Mouse (Mus musculus) stomach, embryonic 14.5 days (tissue): ENCODE measurements around the gene Khdrbs1. TPM values are rescaled to one million over a fixed set of nuclear protein-coding genes. Genes with fewer than 3 reads are reported as not detected.

ENCODE experiments used
- ATAC-seq: fragments of 200-750 bp; cut with Nextera tagmentation; 2 replicates; pipeline ENCODE4 v1.8.0; 2017; ENCODE audit warnings: low read depth, moderate TSS enrichment; ENCODE audit not compliant: insufficient number of reproducible peaks, insufficient read depth, low FRiP score
- H3K27ac ChIP-seq: fragments of 300-500 bp; sonication (generic); 2 replicates; pipeline ENCODE4 v1.5.1; 2014; ENCODE audit warnings: mild to moderate bottlenecking, low read length, moderate library complexity, mixed read lengths
- H3K27me3 ChIP-seq: fragments of 300-500 bp; sonication (generic); 2 replicates; pipeline ENCODE4 v1.6.1; 2014; ENCODE audit warnings: low read length, control low read depth, mixed read lengths; ENCODE audit not compliant: control insufficient read depth, insufficient read depth
- H3K36me3 ChIP-seq: fragments of 300-500 bp; sonication (generic); 2 replicates; pipeline ENCODE4 v1.6.1; 2014; ENCODE audit warnings: mild to moderate bottlenecking, control low read depth, low read length, moderate library complexity, mixed read lengths; ENCODE audit not compliant: control insufficient read depth, insufficient read depth
- H3K4me1 ChIP-seq: fragments of 300-500 bp; sonication (generic); 2 replicates; pipeline ENCODE4 v1.6.1; 2014; ENCODE audit warnings: low read length, control low read depth, mixed read lengths; ENCODE audit not compliant: control insufficient read depth, insufficient read depth
- H3K4me2 ChIP-seq: fragments of 300-500 bp; sonication (generic); replicated peaks from 2 replicates; pipeline ENCODE4 v1.6.1; 2014; ENCODE audit warnings: low read depth, low read length, control low read depth
- H3K4me3 ChIP-seq: fragments of 300-500 bp; sonication (generic); 2 replicates; pipeline ENCODE4 v1.5.1; 2014; ENCODE audit warnings: low read depth, low read length, control low read depth
- H3K9ac ChIP-seq: fragments of 300-500 bp; sonication (generic); replicated peaks from 2 replicates; pipeline ENCODE4 v1.6.1; 2014; ENCODE audit warnings: low read depth, mild to moderate bottlenecking, control low read depth, low read length, moderate library complexity, mixed read lengths
- H3K9me3 ChIP-seq: fragments of 300-500 bp; sonication (generic); 2 replicates; pipeline ENCODE4 v1.6.1; 2016; ENCODE audit warnings: low read depth, low read length, control low read depth; ENCODE audit not compliant: control insufficient read depth
- WGBS: fragments of 180-500 bp; shearing (Covaris S2); extraction: QIAGEN DNeasy Blood & Tissue Kit; methylation state at CpG from one replicate; pipeline ENCODE4 v1.1.7; 2014; 5-methylcytosine and 5-hydroxymethylcytosine counted together
- polyA plus RNA-seq: library from polyadenylated mRNA; unstranded; fragments of >200 nt; fragmentation: Nextera tagmentation; extraction: Ambion mirVana; gene quantifications from 2 replicates; pipeline ENCODE4 v1.2.1, GENCODE M21; 2014

Gene Khdrbs1
- polyA plus RNA-seq, 1 experiment from 2014 or later = 95.5 TPM

- ATAC-seq = no peak
- Histone ChIP-seq H3K4me3 (no peak overlapping the region), H3K4me1 (no peaks in the 10 kb centered on the region), H3K9ac (no peak overlapping the region), H3K27me3 (no peaks in the 10 kb centered on the region), H3K9me3 (no peaks in the 10 kb centered on the region), H3K4me2 (no peak overlapping the region), H3K27ac (no peak overlapping the region), H3K36me3 (no peaks in the 10 kb centered on the region)
- WGBS = 91% methylated on average over 12 of the region's 12 CpGs
Observed at GRCm38 (mm10) chr4:129761606-129762005, 19.5 kb upstream of the Khdrbs1 start.

- 70% methylated on average over 1 of the region's 1 CpGs for WGBS
Observed at GRCm38 (mm10) chr4:129755455-129755854, 13.4 kb upstream of the Khdrbs1 start.

GRCm38 (mm10) chr4:129754742-129755141 lies 12.6 kb upstream of the Khdrbs1 start:
- H3K27ac ChIP-seq = no peak overlapping the region
- H3K36me3 ChIP-seq = no peaks in the 10 kb centered on the region
- no peak overlapping the region for H3K4me3 ChIP-seq
- WGBS = 54% methylated on average over 3 of the region's 3 CpGs
- no peak overlapping the region for H3K9ac ChIP-seq
- no peaks in the 10 kb centered on the region for H3K9me3 ChIP-seq
- no peak for ATAC-seq
- H3K27me3 ChIP-seq = no peaks in the 10 kb centered on the region
- H3K4me2 ChIP-seq = no peak overlapping the region
- H3K4me1 ChIP-seq = no peaks in the 10 kb centered on the region

More at GRCm38 (mm10) chr4:129755455-129755854, 13.4 kb upstream of the Khdrbs1 start:
- Histone ChIP-seq H3K9me3 (no peaks in the 10 kb centered on the region), H3K27ac (no peak overlapping the region), H3K9ac (no peak overlapping the region), H3K27me3 (no peaks in the 10 kb centered on the region), H3K36me3 (no peaks in the 10 kb centered on the region), H3K4me2 (no peak overlapping the region), H3K4me1 (no peaks in the 10 kb centered on the region), H3K4me3 (no peak overlapping the region)
- no peak for ATAC-seq

GRCm38 (mm10) chr4:129750430-129750829 lies 8.3 kb upstream of the Khdrbs1 start:
- no peak for ATAC-seq
- Histone ChIP-seq H3K27ac (no peak overlapping the region), H3K9ac (no peak overlapping the region), H3K27me3 (no peaks in the 10 kb centered on the region), H3K9me3 (no peaks in the 10 kb centered on the region), H3K36me3 (no peaks in the 10 kb centered on the region), H3K4me2 (no peak overlapping the region), H3K4me3 (no peak overlapping the region), H3K4me1 (no peaks in the 10 kb centered on the region)
- 18% methylated on average over 5 of the region's 5 CpGs for WGBS

- WGBS = 82% methylated on average over 3 of the region's 3 CpGs
- H3K4me3 ChIP-seq = no peak overlapping the region
- no peak overlapping the region for H3K27ac ChIP-seq
- H3K9ac ChIP-seq = no peak overlapping the region
- no peaks in the 10 kb centered on the region for H3K9me3 ChIP-seq
- H3K27me3 ChIP-seq = no peaks in the 10 kb centered on the region
- H3K4me1 ChIP-seq = 0 out of 2 replicates have a peak, but pooled peaks cover 5% of the 10 kb centered on the region
- ATAC-seq = no peak
- H3K36me3 ChIP-seq = no peaks in the 10 kb centered on the region
- H3K4me2 ChIP-seq = no peak overlapping the region
Observed at GRCm38 (mm10) chr4:129746591-129746990, 4.5 kb upstream of the Khdrbs1 start.

- Histone ChIP-seq H3K27ac (no peak overlapping the region), H3K4me2 (no peak overlapping the region), H3K4me1 (0 out of 2 replicates have a peak, but pooled peaks cover 5% of the 10 kb centered on the region), H3K27me3 (no peaks in the 10 kb centered on the region), H3K9ac (no peak overlapping the region), H3K9me3 (no peaks in the 10 kb centered on the region), H3K4me3 (no peak overlapping the region), H3K36me3 (no peaks in the 10 kb centered on the region)
- WGBS = 85% methylated on average over 1 of the region's 1 CpGs
- ATAC-seq = no peak
Observed at GRCm38 (mm10) chr4:129746106-129746505, 4.0 kb upstream of the Khdrbs1 start.

GRCm38 (mm10) chr4:129743494-129743893 lies 1.4 kb upstream of the Khdrbs1 start:
- WGBS = 40% methylated on average over 2 of the region's 2 CpGs
- H3K9me3 ChIP-seq = no peaks in the 10 kb centered on the region
- peak overlapping the region; percentile 48 for H3K4me2 ChIP-seq
- peak overlapping the region; percentile 65; the same call in 1 of the 2 replicates for H3K9ac ChIP-seq
- H3K27me3 ChIP-seq = no peaks in the 10 kb centered on the region
- peak overlapping the region; percentile 100 for H3K4me3 ChIP-seq
- H3K27ac ChIP-seq = peak overlapping the region; percentile 99
- H3K4me1 ChIP-seq = peaks cover 12% of the 10 kb centered on the region; the same call in 1 of the 2 replicates
- H3K36me3 ChIP-seq = no peaks in the 10 kb centered on the region
- ATAC-seq = no peak

GRCm38 (mm10) chr4:129743010-129743390 lies 897 bp upstream of the Khdrbs1 start:
- 6% methylated on average over 7 of the region's 7 CpGs for WGBS
- peak overlapping the region; percentile 100 for H3K4me3 ChIP-seq
- no peaks in the 10 kb centered on the region for H3K27me3 ChIP-seq
- no peaks in the 10 kb centered on the region for H3K36me3 ChIP-seq
- no peaks in the 10 kb centered on the region for H3K9me3 ChIP-seq
- peaks cover 12% of the 10 kb centered on the region; the same call in 1 of the 2 replicates for H3K4me1 ChIP-seq
- H3K27ac ChIP-seq = peak overlapping the region; percentile 99
- H3K9ac ChIP-seq = peak overlapping the region; percentile 65
- no peak for ATAC-seq
- H3K4me2 ChIP-seq = peak overlapping the region; percentile 48

GRCm38 (mm10) chr4:129741974-129742231 lies 200 bp downstream of the Khdrbs1 start:
- peaks cover 18% of the 10 kb centered on the region for H3K4me1 ChIP-seq
- peak overlapping the region; percentile 68; the same call in 1 of the 2 replicates for H3K4me2 ChIP-seq
- ATAC-seq = no peak
- no peaks in the 10 kb centered on the region for H3K36me3 ChIP-seq
- peak overlapping the region; percentile 98 for H3K27ac ChIP-seq
- H3K9me3 ChIP-seq = no peaks in the 10 kb centered on the region
- peak overlapping the region; percentile 100 for H3K4me3 ChIP-seq
- 0% methylated on average over 34 of the region's 34 CpGs for WGBS
- H3K27me3 ChIP-seq = no peaks in the 10 kb centered on the region
- H3K9ac ChIP-seq = peak overlapping the region; percentile 99
